Mouse (Mus musculus): ENCODE results near the gene Zfp599. TPM values are rescaled to one million over a fixed set of nuclear protein-coding genes. Genes with fewer than 3 reads are reported as not detected.
"Not testable (repeated sequence)": the region's sequence is repeated elsewhere in the genome, so short reads cannot be mapped to it uniquely, and the experiment has no call there.

The Zfp599 gene
- polyA plus RNA-seq, 1 experiment = 0.76 TPM

- TF ChIP-seq CEBPB (IDR thresholded peaks at IDR 0.05; ENCODE audit: low read depth) = no peak
- no peak for TF ChIP-seq MYOD1 (IDR thresholded peaks at IDR 0.05; ENCODE audit: control insufficient read depth, insufficient read length, low read depth)
- no peak for TF ChIP-seq MAX (IDR thresholded peaks at IDR 0.05)
- TF ChIP-seq CTCF (IDR thresholded peaks at IDR 0.05; ENCODE audit: control insufficient read depth, insufficient read depth, insufficient read length) = no peak
- TF ChIP-seq FOSL1 (IDR thresholded peaks at IDR 0.05; ENCODE audit: insufficient read depth, low read length, poor library complexity, severe bottlenecking) = no peak
- TF ChIP-seq USF1 (IDR thresholded peaks at IDR 0.05; ENCODE audit: low read depth) = no peak
- no peak for TF ChIP-seq MYOG (IDR thresholded peaks at IDR 0.05; ENCODE audit: control insufficient read depth, extremely low read depth, insufficient read length)
- peaks cover 59% of the 10 kb centered on the region for H3K36me3 ChIP-seq (ENCODE audit: control insufficient read depth, insufficient read depth)
These were observed 15.5 kb downstream of the Zfp599 start for GRCm38 (mm10) chr9:22244242-22244641.

GRCm38 (mm10) chr9:22240001-22240400 is 19.7 kb downstream of the Zfp599 start:
- no peak overlapping the region for H3ac ChIP-seq (ENCODE audit: control insufficient read depth, insufficient read length, low read depth)
- H3K4me3 ChIP-seq (ENCODE audit: insufficient read depth, poor library complexity, severe bottlenecking) = no peak overlapping the region
- TF ChIP-seq CTCF (IDR thresholded peaks at IDR 0.05; ENCODE audit: control insufficient read depth, insufficient read depth, insufficient read length) = no peak
- H3K79me3 ChIP-seq (ENCODE audit: low read depth) = peaks cover 4% of the 10 kb centered on the region
- H3K27me3 ChIP-seq (ENCODE audit: control insufficient read depth, insufficient read depth, insufficient read length) = no peaks in the 10 kb centered on the region
- peaks cover 4% of the 10 kb centered on the region for H3K79me2 ChIP-seq (ENCODE audit: control insufficient read depth, insufficient read depth)
- H3K36me3 ChIP-seq (ENCODE audit: control insufficient read depth, insufficient read depth) = peaks cover 58% of the 10 kb centered on the region

More at GRCm38 (mm10) chr9:22244242-22244641, 15.5 kb downstream of the Zfp599 start:
- Histone ChIP-seq H3K79me2 (ENCODE audit: control insufficient read depth, insufficient read depth) (no peaks in the 10 kb centered on the region), H3ac (ENCODE audit: control insufficient read depth, insufficient read length, low read depth) (no peak overlapping the region), H3K4me3 (ENCODE audit: insufficient read depth, poor library complexity, severe bottlenecking) (no peak overlapping the region), H3K79me3 (ENCODE audit: low read depth) (no peaks in the 10 kb centered on the region), H3K27me3 (ENCODE audit: control insufficient read depth, insufficient read depth, insufficient read length) (no peaks in the 10 kb centered on the region)

- Histone ChIP-seq H3K79me3 (ENCODE audit: low read depth) (peaks cover 45% of the 10 kb centered on the region), H3K36me3 (ENCODE audit: control insufficient read depth, insufficient read depth) (peaks cover 7% of the 10 kb centered on the region), H3K27me3 (ENCODE audit: control insufficient read depth, insufficient read depth, insufficient read length) (no peaks in the 10 kb centered on the region), H3K4me3 (ENCODE audit: insufficient read depth, poor library complexity, severe bottlenecking) (no peak overlapping the region), H3K79me2 (ENCODE audit: control insufficient read depth, insufficient read depth) (peaks cover 76% of the 10 kb centered on the region), H3ac (ENCODE audit: control insufficient read depth, insufficient read length, low read depth) (no peak overlapping the region)
- TF ChIP-seq MYOG (IDR thresholded peaks at IDR 0.05; ENCODE audit: control insufficient read depth, extremely low read depth, insufficient read length) (no peak), CTCF (IDR thresholded peaks at IDR 0.05; ENCODE audit: control insufficient read depth, insufficient read depth, insufficient read length) (no peak), USF1 (IDR thresholded peaks at IDR 0.05; ENCODE audit: low read depth) (no peak), MYOD1 (IDR thresholded peaks at IDR 0.05; ENCODE audit: control insufficient read depth, insufficient read length, low read depth) (no peak), CEBPB (IDR thresholded peaks at IDR 0.05; ENCODE audit: low read depth) (no peak), MAX (IDR thresholded peaks at IDR 0.05) (no peak), FOSL1 (IDR thresholded peaks at IDR 0.05; ENCODE audit: insufficient read depth, low read length, poor library complexity, severe bottlenecking) (no peak)
These were observed 29.1 kb downstream of the Zfp599 start for GRCm38 (mm10) chr9:22230556-22230955.

- Histone ChIP-seq H3K27me3 (ENCODE audit: control insufficient read depth, insufficient read depth, insufficient read length) (no peaks in the 10 kb centered on the region), H3ac (ENCODE audit: control insufficient read depth, insufficient read length, low read depth) (no peak overlapping the region), H3K4me3 (ENCODE audit: insufficient read depth, poor library complexity, severe bottlenecking) (no peak overlapping the region), H3K79me2 (ENCODE audit: control insufficient read depth, insufficient read depth) (peaks cover 72% of the 10 kb centered on the region), H3K36me3 (ENCODE audit: control insufficient read depth, insufficient read depth) (peaks cover 7% of the 10 kb centered on the region), H3K79me3 (ENCODE audit: low read depth) (peaks cover 41% of the 10 kb centered on the region)
- TF ChIP-seq CEBPB (IDR thresholded peaks at IDR 0.05; ENCODE audit: low read depth) (no peak), MYOG (IDR thresholded peaks at IDR 0.05; ENCODE audit: control insufficient read depth, extremely low read depth, insufficient read length) (no peak), MYOD1 (IDR thresholded peaks at IDR 0.05; ENCODE audit: control insufficient read depth, insufficient read length, low read depth) (no peak), CTCF (IDR thresholded peaks at IDR 0.05; ENCODE audit: control insufficient read depth, insufficient read depth, insufficient read length) (no peak), MAX (IDR thresholded peaks at IDR 0.05) (no peak)
These were observed 29.6 kb downstream of the Zfp599 start for GRCm38 (mm10) chr9:22230061-22230460.

GRCm38 (mm10) chr9:22229386-22230026 is 30.2 kb downstream of the Zfp599 start:
- TF ChIP-seq CTCF (IDR thresholded peaks at IDR 0.05; ENCODE audit: control insufficient read depth, insufficient read depth, insufficient read length) = no peak
- no peak for TF ChIP-seq USF1 (IDR thresholded peaks at IDR 0.05; ENCODE audit: low read depth)
- TF ChIP-seq CEBPB (IDR thresholded peaks at IDR 0.05; ENCODE audit: low read depth) = no peak
- TF ChIP-seq MYOD1 (IDR thresholded peaks at IDR 0.05; ENCODE audit: control insufficient read depth, insufficient read length, low read depth) = no peak
- H3K4me3 ChIP-seq (ENCODE audit: insufficient read depth, poor library complexity, severe bottlenecking) = no peak overlapping the region
- peaks cover 7% of the 10 kb centered on the region for H3K36me3 ChIP-seq (ENCODE audit: control insufficient read depth, insufficient read depth)
- H3K79me3 ChIP-seq (ENCODE audit: low read depth) = peaks cover 38% of the 10 kb centered on the region
- no peak overlapping the region for H3ac ChIP-seq (ENCODE audit: control insufficient read depth, insufficient read length, low read depth)
- peaks cover 67% of the 10 kb centered on the region for H3K79me2 ChIP-seq (ENCODE audit: control insufficient read depth, insufficient read depth)
- no peaks in the 10 kb centered on the region for H3K27me3 ChIP-seq (ENCODE audit: control insufficient read depth, insufficient read depth, insufficient read length)

- Histone ChIP-seq H3ac (ENCODE audit: control insufficient read depth, insufficient read length, low read depth) (no peak overlapping the region), H3K4me3 (ENCODE audit: insufficient read depth, poor library complexity, severe bottlenecking) (no peak overlapping the region), H3K79me3 (ENCODE audit: low read depth) (peaks cover 26% of the 10 kb centered on the region), H3K27me3 (ENCODE audit: control insufficient read depth, insufficient read depth, insufficient read length) (no peaks in the 10 kb centered on the region), H3K36me3 (ENCODE audit: control insufficient read depth, insufficient read depth) (peaks cover 4% of the 10 kb centered on the region), H3K79me2 (ENCODE audit: control insufficient read depth, insufficient read depth) (peaks cover 45% of the 10 kb centered on the region)
- TF ChIP-seq FOSL1 (IDR thresholded peaks at IDR 0.05; ENCODE audit: insufficient read depth, low read length, poor library complexity, severe bottlenecking) (no peak), CEBPB (IDR thresholded peaks at IDR 0.05; ENCODE audit: low read depth) (no peak), MYOG (IDR thresholded peaks at IDR 0.05; ENCODE audit: control insufficient read depth, extremely low read depth, insufficient read length) (no peak), USF1 (IDR thresholded peaks at IDR 0.05; ENCODE audit: low read depth) (no peak), MYOD1 (IDR thresholded peaks at IDR 0.05; ENCODE audit: control insufficient read depth, insufficient read length, low read depth) (no peak), MAX (IDR thresholded peaks at IDR 0.05) (no peak), CTCF (IDR thresholded peaks at IDR 0.05; ENCODE audit: control insufficient read depth, insufficient read depth, insufficient read length) (no peak)
These were observed 32.8 kb downstream of the Zfp599 start for GRCm38 (mm10) chr9:22226846-22227245.

- H3K79me2 ChIP-seq (ENCODE audit: control insufficient read depth, insufficient read depth) = peaks cover 40% of the 10 kb centered on the region
- H3K27me3 ChIP-seq (ENCODE audit: control insufficient read depth, insufficient read depth, insufficient read length); H3K36me3 ChIP-seq (ENCODE audit: control insufficient read depth, insufficient read depth): not testable (repeated sequence)
These were observed 33.4 kb downstream of the Zfp599 start for GRCm38 (mm10) chr9:22226389-22226673.

More at GRCm38 (mm10) chr9:22226389-22226673, 33.4 kb downstream of the Zfp599 start:
- H3ac ChIP-seq (ENCODE audit: control insufficient read depth, insufficient read length, low read depth) = not testable (repeated sequence)
- peak overlapping the region; percentile 44 for H3K4me3 ChIP-seq (ENCODE audit: insufficient read depth, poor library complexity, severe bottlenecking)
- peaks cover 24% of the 10 kb centered on the region for H3K79me3 ChIP-seq (ENCODE audit: low read depth)

All from C2C12 (cell line).